Mouse (Mus musculus): Measurements from ENCODE around the gene Dnajb5. TPM values are rescaled to one million over a fixed set of nuclear protein-coding genes. Genes with fewer than 3 reads are reported as not detected.
"Not testable (repeated sequence)": the region's sequence is repeated elsewhere in the genome, so short reads cannot be mapped to it uniquely, and the experiment has no call there.

The Dnajb5 gene
- total RNA-seq, 1 experiment from 2014 or later: 8.8 TPM

GRCm38 (mm10) chr4:42958942-42959341 lies 9.3 kb downstream of the Dnajb5 start:
- no peak for ATAC-seq (ENCODE audit: extremely low read depth, insufficient number of reproducible peaks, low FRiP score, poor library complexity, severe bottlenecking)

- no peak for ATAC-seq (ENCODE audit: extremely low read depth, insufficient number of reproducible peaks, low FRiP score, poor library complexity, severe bottlenecking)
These were observed 9.8 kb downstream of the Dnajb5 start for GRCm38 (mm10) chr4:42959382-42959781.

DNA sequence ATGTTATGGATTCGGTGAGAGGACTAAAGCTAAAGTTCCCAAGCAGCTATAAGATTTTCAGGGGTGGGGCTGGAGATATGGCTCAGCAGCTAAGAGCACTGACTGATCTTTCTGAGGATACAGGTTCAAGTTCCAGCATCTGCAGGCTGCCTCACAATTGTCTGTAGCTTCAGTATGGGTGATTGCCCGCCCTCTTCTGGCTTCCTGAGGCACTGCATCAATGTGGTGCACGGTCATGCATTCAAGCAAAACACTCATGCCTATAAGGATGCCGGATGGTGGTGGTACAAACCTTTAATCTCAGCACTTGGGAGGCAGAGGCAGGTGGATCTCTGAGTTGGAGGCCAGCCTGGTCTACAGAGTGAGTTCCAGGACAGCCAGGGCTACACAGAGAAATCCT lies 12.0 kb downstream of the Dnajb5 start:
- peak; percentile 77 for ATAC-seq (ENCODE audit: extremely low read depth, insufficient number of reproducible peaks, low FRiP score, poor library complexity, severe bottlenecking)

DNA sequence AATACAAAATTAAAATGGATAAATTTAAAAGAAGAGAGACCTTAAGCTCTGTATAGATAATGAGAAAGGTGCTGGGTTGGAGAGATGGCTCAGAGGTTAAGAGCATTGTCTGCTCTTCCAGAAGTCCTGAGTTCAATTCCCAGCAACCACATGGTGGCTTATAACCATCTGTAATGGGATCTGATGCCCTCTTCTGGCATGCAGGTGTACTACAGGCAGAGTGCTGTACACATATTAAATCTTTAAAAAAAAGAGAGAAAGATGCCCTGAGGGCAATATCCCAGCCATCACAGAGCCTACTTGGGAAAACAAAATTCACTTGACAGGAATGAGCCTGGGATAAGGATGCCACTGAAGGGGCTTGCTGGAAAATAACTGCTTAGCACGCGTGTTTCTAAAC lies 13.9 kb downstream of the Dnajb5 start:
- no peak for ATAC-seq (ENCODE audit: extremely low read depth, insufficient number of reproducible peaks, low FRiP score, poor library complexity, severe bottlenecking)

- ATAC-seq (ENCODE audit: extremely low read depth, insufficient number of reproducible peaks, low FRiP score, poor library complexity, severe bottlenecking): peak; percentile 88
These were observed 15.6 kb downstream of the Dnajb5 start for GRCm38 (mm10) chr4:42965039-42965719.

- ATAC-seq (ENCODE audit: extremely low read depth, insufficient number of reproducible peaks, low FRiP score, poor library complexity, severe bottlenecking): no peak
These were observed 19.7 kb downstream of the Dnajb5 start, which contains the start of gene 1700022I11Rik for GRCm38 (mm10) chr4:42969304-42969703. 1700022I11Rik (plus strand) TSS chr4:42969604.

GRCm38 (mm10) chr4:42972952-42973351 lies 23.3 kb downstream of the Dnajb5 start:
- ATAC-seq (ENCODE audit: extremely low read depth, insufficient number of reproducible peaks, low FRiP score, poor library complexity, severe bottlenecking): no peak

DNA sequence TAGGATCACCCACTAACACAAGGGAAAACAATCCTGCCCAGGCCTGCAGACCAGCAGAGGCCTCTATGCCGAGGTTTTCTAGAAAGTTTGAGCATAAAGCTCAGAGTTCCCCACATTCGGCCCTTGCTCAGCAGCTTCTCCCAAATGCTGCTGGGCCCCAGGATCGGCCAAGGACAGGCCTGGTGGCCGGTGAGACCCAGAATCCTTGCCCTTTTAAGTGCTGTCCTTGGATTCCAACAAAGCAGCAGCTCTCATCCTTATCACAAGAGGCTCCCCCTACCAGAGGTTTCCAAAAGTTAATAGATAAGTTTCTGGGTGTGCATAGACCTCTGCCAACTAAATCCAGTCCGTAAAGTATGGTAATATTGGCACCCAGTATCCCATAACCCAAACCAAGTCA lies 24.3 kb downstream of the Dnajb5 start:
- ATAC-seq (ENCODE audit: extremely low read depth, insufficient number of reproducible peaks, low FRiP score, poor library complexity, severe bottlenecking): no peak

DNA sequence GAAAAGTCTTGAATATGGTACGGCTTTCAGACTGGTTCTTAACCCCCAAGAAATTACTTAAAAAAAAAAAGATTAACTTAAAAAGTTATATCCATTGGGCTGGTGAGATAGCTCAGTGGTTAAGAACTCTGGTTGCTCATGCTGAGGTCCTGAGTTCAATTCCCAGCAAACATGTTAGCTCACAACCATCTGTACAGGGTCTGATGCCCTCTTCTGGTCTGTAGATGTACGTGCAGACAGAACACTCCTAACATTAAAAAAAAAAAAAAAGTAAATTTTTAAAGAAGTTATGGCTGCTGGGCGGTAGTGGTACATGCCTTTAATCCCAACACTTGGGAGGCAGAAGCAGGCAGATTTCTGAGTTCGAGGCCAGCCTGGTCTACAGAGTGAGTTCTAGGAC lies 28.4 kb downstream of the Dnajb5 start:
- no peak for ATAC-seq (ENCODE audit: extremely low read depth, insufficient number of reproducible peaks, low FRiP score, poor library complexity, severe bottlenecking)

GRCm38 (mm10) chr4:42980467-42980866 lies 30.9 kb downstream of the Dnajb5 start:
- ATAC-seq (ENCODE audit: extremely low read depth, insufficient number of reproducible peaks, low FRiP score, poor library complexity, severe bottlenecking): not testable (repeated sequence)

- ATAC-seq (ENCODE audit: extremely low read depth, insufficient number of reproducible peaks, low FRiP score, poor library complexity, severe bottlenecking): no peak
These were observed 38.7 kb downstream of the Dnajb5 start for GRCm38 (mm10) chr4:42988296-42988695.

DNA sequence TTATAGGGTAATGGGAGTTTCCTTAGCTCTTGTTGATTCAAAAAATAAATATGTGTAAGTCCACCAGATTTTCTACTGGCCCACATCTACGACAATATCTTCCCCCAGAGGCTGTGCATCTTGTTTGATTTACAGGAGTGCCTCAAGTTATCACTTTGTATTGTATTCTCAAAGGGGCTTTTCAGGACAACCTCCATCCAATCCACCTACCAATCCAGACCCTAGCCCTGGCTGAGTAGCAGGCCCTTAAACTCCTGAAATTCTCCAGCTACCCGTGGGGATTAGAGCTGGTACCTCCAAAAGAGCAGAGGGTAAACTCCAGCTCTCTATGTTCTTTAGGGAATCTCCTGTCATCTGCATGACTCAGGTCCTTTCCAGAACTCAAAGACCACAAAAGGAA lies 48.4 kb downstream of the Dnajb5 start:
- ATAC-seq (ENCODE audit: extremely low read depth, insufficient number of reproducible peaks, low FRiP score, poor library complexity, severe bottlenecking): no peak

DNA sequence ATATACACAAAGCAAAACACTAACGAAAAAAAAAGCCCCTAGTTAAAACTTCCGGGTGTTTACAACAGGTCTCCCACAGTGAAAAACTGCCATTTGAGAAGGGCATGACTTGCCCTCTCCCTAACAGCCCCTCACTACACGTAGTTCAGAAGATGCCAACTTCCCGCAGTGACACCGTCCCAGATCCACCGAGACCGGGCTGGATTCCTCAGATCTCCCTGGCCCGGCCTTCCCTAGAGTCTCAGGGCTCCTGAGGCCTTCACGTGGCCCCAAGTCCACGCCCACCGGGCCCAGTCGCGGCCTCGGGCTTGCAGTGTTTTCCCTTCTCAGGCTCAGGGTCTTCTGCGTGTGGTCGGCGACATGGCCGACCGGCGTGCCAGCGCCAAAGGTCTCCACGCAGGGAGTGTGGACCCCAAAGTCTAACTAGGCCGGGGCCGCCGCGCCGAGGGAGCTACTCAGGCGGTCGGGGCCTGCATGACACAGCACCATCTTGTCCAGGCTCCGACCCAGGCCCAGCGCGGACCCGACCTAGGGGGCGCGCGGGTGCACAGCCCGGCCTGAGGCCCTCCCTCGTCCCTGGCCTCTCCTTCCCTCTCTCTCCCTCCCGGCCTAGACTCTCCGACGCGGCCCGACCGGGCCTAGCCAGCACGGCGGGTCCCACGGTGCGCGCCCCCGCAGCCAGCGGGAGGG lies 50.0 kb downstream of the Dnajb5 start:
- 0 out of 2 replicates have a peak, but pooled peaks have one; percentile 6 for ATAC-seq (ENCODE audit: extremely low read depth, insufficient number of reproducible peaks, low FRiP score, poor library complexity, severe bottlenecking)

DNA sequence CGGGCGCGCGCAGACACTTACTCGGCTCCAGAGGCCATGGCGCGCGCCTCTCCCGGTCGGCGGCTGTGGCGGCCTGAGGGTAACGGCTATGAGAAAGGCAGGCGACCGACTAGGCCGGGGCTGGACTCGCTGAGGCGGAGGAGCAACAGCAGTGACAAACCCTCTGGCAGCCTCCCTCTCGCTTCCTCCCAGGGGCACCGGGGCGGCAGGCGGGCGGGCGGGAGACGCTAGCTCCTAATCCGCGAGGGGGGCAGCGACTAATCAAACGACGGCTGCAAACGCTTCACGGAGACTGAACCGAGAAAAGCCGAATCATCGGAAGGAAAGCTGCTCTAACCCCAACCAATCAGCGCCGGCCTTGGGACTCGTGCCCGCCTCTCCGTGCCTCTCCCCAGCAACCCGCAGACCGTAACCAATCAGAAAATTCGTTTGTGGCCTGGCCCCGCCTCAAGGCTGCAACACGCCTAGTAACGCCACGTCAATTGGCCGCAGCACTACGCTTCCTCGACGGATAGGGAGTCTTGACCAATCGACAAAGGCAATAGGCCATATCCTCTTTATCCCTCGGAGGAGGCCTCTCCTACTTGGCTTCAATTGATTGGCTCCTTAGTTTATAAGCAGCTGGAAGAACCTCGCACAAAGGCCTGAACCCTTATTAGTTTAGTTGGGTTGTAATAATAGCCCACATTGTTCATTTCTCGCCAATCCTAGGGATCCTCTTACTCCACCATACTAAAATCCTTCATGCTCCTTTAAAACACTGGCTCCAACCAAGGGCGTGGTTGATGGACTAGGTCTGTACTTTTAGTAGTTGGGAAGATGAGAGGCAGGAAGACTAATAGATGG lies 50.8 kb downstream of the Dnajb5 start, which contains the start of gene Vcp:
TSS of gene Vcp (minus strand) at position 367 of the 846 bp plus-strand sequence.
- peak; percentile 98 for ATAC-seq (ENCODE audit: extremely low read depth, insufficient number of reproducible peaks, low FRiP score, poor library complexity, severe bottlenecking)

DNA sequence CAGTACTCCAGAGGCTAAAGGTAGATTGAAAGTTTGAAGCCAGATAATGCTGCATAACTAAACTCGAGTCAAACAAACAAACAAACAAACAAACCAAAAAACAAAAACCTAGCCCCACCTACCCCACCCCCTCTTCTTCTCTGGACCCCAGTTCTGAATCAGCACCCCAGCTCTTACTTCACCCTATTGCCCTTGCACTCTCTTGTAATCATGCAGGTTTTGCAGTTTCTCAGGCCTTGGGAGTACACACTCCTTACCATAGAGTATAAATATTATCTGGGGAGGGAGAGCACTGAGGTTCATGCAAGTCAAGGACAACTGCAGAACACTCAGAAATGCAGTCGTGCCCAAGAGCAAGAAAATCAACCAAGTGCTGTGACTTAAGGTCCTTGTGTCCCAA lies 51.7 kb downstream of the Dnajb5 start:
- no peak for ATAC-seq (ENCODE audit: extremely low read depth, insufficient number of reproducible peaks, low FRiP score, poor library complexity, severe bottlenecking)

DNA sequence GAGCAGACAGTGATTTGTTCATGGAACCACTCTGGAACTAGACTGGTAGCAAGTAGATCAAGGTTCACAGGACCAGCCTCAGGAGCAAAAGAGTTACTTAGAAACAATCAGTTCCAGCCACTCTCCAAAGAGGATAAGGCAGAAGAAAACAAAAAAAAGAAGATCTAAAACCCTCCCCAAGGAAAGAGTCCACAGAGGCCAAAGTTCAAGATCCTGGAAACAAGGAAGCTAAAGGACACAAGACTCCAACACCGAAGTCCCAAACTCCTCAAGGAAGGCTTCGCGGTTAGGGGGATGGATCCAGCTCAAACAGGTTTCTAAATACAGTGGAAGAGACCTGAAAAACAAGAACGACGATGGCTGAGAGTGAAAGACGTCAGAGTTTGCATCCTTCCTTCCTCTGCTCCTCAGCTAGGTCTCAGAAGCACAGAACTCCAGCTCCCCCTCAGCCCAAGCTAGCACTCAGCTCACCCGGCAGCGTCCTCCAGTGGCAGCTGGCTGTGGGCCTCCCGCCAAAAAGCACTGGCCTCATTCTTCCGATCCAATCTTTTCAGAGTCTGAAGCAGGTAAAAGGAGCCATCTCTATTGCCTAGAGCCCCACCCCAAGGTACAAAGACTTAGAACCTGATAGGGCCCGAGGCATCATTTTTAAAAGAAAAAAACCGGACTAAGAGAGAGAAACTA lies 53.3 kb downstream of the Dnajb5 start:
- no peak for ATAC-seq (ENCODE audit: extremely low read depth, insufficient number of reproducible peaks, low FRiP score, poor library complexity, severe bottlenecking)

GRCm38 (mm10) chr4:43004951-43005350 lies 55.3 kb downstream of the Dnajb5 start:
- ATAC-seq (ENCODE audit: extremely low read depth, insufficient number of reproducible peaks, low FRiP score, poor library complexity, severe bottlenecking): no peak

DNA sequence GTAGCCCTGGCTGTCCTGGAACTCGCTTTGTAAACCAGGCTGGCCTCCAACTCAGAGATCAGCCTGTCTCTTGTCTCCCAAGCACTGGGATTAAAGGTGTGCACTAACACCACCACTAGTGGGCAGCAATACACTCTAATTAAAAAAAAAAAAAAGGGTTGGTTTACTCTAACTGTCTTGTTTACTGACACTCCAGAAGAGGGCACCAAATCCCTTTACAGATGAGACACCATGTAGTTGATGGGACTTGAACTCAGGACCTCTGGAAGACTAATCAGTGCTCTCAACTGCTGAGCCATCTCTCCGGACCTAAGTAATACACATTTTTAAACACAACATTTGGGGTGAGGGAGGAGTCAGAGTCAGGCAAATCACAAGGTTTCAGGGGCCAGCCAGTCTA lies 56.2 kb downstream of the Dnajb5 start:
- peak; percentile 56 for ATAC-seq (ENCODE audit: extremely low read depth, insufficient number of reproducible peaks, low FRiP score, poor library complexity, severe bottlenecking)

Data from neutrophil, adult 5-6 weeks (primary cell).